Mouse (Mus musculus) common myeloid progenitor, adult 5-6 weeks (primary cell): Measurements from ENCODE around the gene Socs1. TPM values are rescaled to one million over a fixed set of nuclear protein-coding genes. Genes with fewer than 3 reads are reported as not detected.

Source experiments
- ATAC-seq: replicated peaks from 2 replicates; pipeline ENCODE4 v1.8.0; 2016; ENCODE audit warnings: low read depth, mild to moderate bottlenecking, moderate TSS enrichment, inconsistent platforms; ENCODE audit not compliant: poor library complexity, severe bottlenecking
- total RNA-seq: library from RNA; stranded (forward); fragments of 200-1000, 187-1606 nt; gene quantifications from 2 replicates; pipeline ENCODE4 v1.2.3, GENCODE M21; 2017

The Socs1 gene
- total RNA-seq, 1 experiment from 2014 or later = 0.59 TPM

DNA sequence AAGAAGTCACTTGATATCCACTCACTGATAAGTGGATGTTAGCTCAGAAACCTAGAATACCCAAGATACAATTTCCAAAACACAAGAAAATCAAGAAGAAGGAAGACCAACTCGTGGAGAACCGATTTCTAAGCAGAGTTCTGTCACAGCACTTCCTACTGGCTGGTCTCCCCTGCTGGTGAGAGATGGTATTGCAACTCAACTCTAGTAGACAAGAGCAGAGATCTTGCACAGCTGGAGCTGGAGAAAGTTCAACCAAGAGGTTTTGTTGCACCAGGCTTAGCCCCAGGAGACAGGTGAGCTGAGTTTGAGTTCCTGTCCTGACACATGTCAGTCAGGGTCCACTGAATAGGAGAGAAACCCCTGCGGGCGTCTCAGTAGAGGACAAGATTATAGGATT, 18.2 kb downstream of the Socs1 start:
- ATAC-seq = peak; percentile 57

DNA sequence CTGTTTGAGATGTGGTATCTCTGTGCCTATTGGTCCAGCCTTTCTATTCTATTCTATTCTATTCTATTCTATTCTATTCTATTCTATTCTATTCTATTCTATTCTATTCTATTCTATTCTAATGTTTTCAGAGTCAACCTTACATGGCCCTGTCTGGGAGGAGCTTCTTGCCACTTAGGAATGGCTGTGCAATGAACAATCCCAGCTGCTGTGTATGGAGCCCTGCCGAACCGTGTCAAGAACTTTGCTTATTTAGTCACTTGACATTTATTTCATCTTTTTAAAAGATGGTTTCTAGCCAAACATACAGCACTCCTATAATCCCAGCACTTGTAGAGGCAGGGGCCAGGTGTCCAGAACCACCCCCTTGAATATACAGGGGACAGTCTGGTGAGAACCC, 21.0 kb downstream of the Socs1 start:
- ATAC-seq = no peak

DNA sequence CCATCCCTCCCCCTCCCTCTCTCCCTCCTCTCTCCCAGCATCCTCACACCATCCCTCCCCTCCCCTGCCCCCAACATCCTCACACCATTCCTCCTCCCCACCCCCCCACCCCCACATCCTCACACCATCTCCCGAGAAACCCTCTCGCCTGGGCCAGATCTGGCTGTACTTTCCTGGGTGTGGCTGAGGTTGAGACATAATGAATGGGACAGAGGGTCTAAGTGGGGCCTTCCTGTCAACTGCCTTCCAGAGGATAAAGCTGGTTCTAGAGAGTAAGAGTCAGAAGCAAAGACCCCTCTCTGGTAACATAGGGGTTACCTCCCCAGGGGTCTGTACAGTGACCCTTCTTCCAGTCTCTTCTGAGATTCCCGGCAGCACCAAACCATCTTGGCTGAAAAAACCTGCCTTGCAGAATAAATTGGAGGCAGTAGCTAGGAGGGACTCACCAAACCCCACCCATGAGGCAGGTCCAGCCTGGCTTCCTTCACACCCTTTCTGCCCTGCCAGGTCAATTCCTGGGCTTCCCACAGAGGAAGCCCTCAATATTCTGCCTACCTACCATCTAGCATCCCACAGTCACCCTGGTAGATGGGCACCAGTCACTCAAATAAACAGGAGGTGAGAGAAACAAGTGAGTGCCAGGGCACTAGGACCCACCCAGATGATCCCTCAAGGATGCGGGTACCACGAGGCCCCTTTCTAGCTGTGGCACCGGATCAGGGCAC, 21.6 kb downstream of the Socs1 start:
- ATAC-seq = no peak

DNA sequence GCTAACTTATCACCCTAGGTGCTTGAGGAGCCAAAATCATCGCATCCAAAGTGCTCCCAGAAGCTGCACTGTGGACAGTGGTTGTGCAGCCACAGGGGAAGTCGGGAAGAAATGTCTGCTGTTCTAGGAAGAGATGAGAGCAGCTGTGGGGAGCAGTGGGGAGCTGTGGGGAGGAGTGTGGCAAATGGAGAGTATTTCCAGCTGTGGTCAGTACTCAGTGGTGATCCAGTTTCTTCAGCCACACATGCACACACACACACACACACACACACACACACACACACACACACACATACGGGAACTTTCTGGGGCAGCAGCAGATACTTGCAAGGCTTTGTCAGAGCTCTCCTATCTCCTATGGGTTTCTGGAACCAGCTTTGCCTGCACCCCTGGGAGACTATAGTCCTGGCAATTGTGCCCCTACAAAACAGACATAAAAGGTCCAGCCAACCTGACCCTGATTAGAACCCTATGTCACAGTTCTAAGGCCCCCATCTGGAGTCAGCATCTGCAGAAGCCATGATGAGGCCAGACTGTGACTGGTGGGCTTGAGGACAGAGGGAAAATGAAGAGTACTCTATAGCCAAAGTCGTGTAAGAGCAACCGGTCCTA, 22.7 kb downstream of the Socs1 start:
- ATAC-seq = no peak

DNA sequence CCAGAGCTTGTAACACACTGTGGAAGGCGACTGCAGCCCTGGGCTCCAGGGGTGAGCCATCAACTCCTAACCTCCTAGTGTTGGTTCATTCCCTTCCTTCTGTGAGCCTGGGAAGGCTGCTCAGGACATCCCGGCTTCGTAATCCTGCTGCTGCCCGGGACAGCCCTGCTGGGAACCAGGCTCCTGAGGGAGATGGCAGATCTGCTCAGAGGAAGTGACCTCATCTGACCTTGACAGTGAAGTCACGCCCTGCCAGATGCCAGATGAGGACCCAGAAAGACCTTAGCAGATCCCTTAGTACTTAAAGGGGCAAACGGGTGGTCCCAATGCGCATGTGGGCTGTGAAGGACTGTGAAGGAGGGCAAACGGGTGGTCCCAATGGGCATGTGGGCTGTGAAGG, 24.2 kb downstream of the Socs1 start:
- ATAC-seq = no peak

DNA sequence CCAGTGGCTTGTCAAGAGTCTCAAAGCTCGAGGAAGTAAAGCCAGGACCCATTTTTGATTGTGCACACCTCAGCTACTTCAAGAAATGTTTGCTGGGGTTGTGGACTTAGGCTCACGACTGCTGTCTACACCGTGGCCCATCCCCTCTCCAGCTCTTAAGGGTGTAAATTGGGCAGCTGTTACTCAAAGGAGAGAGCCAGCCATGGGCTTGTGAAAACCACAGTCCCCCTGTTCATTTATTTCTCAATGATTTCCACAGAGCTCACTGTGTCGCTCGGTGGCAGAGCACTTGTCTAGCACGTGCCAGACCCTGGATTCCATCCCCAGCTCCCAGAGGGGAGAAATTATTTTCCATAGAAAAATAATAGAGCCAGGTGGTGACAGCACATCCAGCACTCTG, 29.2 kb downstream of the Socs1 start:
- ATAC-seq = no peak

DNA sequence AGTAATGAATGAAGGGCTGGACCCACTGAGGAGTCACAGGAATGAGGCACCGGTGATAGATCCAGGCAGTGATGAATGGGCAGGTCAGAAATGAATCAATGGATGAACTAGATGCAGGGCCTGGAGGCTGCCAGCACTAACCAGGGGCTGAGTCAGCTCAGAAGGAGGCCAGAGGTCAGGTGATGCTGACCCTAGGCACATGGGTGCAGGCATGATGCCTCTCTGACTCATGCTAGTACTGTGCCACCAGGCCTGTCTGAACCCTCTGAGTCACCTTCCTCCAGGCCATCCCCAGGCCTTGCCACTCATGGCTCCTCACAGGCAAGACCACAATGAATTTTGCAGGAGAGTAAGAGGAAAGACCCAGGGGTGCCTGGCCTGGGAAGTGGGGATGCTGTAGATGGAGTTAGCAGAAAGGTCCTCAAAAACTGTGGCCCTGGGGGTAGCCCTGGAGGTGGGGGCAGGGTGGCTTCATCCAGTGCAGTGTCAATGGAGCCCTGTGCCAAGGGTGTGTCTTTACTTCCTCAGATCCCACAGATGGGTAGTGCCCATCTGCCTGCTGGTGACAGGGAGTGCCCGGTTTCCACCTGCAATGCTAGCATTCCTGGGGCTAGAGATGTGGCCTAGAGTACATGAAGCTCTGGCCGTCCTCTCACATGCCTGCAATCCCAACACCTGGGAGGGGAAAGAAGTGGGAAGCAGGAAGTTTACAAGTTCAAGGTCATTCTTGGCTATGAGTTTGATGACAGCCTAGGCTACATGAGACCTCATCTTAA, 30.6 kb downstream of the Socs1 start:
- ATAC-seq = no peak

DNA sequence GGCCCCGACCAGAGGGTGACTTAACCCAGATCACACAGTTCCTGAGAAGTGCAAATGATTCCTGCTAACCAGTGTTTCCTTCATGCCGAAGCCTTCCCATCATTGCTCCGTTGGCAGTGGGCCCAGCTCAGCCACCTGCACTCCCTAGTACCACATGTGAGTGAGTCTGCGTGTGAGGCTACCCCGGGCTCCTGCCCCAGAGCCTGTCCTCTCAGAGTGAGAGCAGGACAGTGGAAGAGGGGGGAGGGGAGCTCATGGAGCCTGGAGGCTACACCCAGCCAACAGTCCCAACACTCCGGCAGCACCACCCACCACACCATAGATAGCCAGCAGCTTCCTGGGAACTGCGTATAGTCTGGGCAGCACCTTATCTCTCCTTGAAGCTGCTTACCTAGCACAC, 35.5 kb downstream of the Socs1 start:
- ATAC-seq = no peak

DNA sequence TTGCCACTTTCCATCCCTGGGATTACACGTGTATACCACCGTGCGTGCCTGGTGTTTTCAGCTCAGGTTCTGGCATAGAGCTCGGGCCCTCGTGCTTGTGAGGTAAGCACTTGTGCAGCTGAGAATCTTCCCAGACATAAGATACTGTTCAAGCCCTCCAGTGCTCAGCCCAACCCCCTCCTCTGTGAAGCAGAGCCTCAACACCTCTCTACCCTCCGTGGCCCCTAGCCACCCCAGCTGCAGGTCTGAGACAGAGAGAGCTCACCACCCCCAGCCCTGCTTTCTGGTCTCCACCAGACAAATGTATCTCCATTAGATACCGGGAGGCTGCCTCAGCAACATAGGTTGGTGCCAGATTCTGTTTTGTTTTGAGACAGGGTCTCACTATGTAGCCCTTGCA, 36.1 kb downstream of the Socs1 start:
- no peak for ATAC-seq

DNA sequence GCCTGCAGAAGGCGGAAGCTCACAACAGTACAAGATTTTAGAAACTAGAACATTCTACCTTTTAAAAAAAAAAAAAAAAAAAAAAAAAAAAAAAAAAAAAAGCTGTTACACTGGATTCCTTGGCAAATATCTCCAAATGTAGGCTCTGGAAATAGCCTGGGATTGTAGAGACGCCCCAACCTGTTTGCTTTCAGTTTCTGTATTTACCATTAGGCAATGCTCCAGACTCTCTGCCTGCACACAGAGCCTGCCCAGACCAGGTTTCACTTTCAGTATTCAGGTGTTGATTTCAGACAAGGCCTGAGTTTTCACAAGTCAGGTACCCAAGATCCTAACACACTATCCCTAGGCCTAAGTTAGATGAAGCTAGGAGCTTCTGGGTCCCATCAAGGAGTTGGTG, 44.3 kb downstream of the Socs1 start:
- 0 out of 2 replicates have a peak, but pooled peaks have one; percentile 26 for ATAC-seq

DNA sequence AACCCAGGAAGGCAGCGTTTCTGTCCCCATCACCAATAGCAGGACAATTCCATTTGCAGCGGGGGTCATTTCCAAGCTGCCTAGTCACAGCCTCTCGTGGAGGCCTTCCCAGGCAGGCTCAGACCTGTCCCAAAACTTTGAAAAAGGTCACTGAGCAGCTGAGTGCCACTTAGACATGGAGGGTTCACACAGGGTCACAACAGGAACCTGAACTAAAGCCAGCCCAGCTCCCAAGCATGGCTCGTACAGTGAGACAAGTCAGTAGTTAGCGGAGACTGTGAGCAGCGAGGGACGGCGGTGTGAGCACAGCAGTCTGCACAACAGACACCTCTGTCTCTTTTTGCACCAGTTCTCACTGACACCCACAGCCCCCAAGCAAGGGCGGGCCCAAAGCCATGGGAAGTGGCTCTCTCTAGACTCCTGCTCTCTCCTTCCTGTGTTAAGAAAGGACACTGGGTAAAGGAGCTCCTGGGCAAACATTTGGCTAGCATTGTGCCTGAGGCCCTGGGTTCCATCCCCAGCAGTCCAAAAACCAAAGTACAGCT, 45.4 kb downstream of the Socs1 start:
- no peak for ATAC-seq

DNA sequence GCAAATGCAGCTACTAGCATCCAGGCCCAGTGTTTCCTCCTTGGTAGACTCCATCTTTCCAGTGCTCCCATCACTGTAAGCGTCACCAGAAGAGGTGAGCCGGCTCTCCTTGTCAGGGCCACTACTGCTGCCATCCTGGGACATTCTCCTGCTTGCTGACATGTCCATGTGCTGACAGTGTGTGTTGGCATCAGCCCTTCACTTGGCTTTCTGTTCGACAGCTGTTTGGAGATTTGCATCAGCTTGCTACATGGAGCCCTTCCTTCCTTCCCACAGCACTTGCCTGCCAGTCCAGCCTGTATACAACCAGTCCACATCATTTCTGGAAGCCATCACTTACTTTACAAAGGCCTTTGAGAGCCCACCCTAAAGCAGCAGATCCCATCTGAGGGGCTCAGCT, 46.5 kb downstream of the Socs1 start:
- no peak for ATAC-seq

DNA sequence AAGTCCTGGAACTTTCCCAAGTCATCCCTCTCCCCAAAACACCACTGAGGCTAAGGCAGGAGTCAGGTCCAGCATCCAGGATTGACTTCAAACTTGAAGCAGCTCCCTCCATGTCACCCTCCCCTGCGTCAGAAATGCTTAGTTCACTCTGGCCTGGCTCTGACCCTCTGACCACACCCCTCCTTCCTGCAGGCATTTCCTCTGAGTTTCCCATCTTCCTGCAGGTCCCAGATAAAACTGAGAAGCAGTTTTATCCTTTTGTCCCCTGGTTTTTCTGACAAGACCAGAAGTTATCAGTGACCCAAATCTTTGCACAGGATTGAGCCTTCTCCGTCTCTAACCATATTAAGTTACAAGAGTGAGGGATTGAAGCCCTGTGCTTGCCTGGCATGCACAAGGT, 47.8 kb downstream of the Socs1 start:
- peak; percentile 66 for ATAC-seq

DNA sequence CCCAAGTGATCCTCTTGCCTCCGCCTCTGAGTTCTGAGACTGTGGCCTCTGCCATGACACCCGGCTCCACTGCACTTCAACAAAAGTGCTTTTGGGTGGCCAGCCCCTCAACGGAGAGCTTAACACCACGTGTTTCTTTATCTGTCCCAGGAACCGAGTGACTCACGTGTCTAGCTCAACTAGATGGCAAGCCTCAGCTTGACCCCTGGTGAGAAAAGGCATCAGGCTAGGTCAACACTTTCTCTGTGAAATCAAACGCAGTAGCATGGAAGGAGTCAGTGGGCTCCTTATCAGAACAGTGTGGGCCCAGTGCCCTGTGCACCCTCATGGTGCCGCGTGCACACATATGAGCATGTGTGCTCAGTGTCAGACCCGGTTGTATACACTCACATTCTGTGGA, 49.0 kb downstream of the Socs1 start:
- ATAC-seq = no peak

DNA sequence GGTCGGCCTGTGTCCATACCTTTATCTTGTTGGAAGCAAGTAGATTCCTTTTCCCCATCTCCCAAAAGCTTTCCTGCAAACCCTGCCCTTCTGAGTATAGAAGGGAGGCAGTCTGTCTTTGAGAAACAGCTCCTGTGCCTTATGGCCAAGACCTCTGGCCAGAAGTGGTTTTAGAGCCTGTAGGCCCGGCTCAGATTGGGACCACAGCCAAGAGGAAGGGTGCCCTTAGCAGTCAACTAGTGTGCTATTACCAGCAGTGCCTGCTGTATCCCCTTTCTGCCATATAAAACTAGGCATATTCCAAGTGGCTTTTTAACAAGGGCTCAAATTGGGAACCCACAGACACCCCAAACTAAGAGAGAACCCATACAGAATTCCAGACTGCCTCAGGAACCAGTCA, 49.6 kb downstream of the Socs1 start:
- no peak for ATAC-seq

DNA sequence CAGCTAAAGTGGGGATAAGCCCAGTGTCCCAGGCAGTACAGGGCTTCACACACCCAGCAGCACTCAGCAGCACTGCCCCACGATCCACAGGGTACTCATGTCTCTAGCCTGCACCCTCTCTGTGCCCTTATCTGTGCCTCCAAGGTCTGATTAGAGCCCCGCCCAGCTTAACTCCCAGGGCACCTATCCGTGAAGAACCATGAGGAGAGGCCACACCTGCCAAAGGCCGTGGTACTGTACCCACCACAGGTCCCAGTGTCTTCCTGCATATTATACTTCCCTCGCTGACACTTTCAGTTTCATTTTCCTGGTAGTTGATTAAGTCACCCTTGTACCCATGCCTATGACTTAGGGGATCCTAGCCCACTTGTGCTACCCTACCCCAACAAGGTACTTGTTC, 52.9 kb downstream of the Socs1 start:
- ATAC-seq = peak; percentile 64

Other genes starting within 250 kb of the Socs1 start
- 3.7 and 5.9 TPM in 2 replicates for gene Dexi, start 242.5 kb downstream of the Socs1 start, total RNA-seq
- 15.5 and 16.5 TPM in 2 replicates for gene Clec16a, start 240.2 kb downstream of the Socs1 start, total RNA-seq
- not detected in 2 replicates for gene Tnp2, start 3.1 kb upstream of the Socs1 start, total RNA-seq
- not detected in 2 replicates for gene Prm3, start 5.4 kb upstream of the Socs1 start, total RNA-seq
- gene Prm2, start 10.6 kb upstream of the Socs1 start, total RNA-seq = not detected in 2 replicates
- gene Prm1, start 20.3 kb upstream of the Socs1 start, total RNA-seq = not detected in 2 replicates
- not detected in 2 replicates for gene Gm11172, start 27.4 kb upstream of the Socs1 start, total RNA-seq
- gene Rmi2, start 49.5 kb upstream of the Socs1 start, total RNA-seq = 5.9 and 8.3 TPM in 2 replicates